Mouse (Mus musculus) adipocyte (in vitro differentiated cells): ENCODE results near the gene Dync1i1.
"Not testable (repeated sequence)": the region's sequence is repeated elsewhere in the genome, so short reads cannot be mapped to it uniquely, and the experiment has no call there.

ENCODE experiments used
- DNase-seq: peaks from one replicate; pipeline ENCODE4 v3.0.0-alpha.2; 2016; ENCODE audit warnings: low spot score

Gene Dync1i1

DNA sequence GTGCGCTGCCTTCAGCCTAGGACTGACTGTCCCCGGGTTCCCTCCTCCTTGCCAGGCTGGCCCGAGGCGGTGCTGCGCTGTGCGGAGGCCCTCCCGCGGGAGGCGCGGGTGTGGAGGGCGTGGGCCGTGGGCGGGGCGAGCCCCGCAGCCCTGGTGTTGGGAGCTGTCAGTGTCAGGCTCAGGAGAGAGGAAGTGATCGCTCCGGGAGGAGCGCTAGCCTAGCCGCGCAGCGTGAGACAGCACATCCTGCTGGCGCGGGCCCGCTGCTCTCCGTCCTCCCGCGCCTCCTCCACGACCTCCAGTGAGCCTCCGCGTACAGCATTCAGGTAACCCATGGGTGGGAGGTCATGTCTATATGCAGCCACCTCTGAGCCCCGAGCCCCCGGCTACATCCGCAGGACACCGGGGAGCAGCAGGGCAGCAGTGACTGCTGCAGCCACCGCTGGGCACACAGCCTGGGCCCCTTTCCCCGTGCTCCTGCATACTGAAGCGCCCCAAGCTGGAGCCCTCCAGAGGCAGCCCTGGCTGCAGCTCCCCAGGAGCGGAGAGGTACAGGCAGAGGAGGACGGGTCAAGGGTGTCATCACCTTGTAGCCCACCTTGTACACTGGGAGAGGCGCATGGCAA lies at the start of gene Dync1i1:
Gene Dync1i1, plus strand, starts transcription at position 29 of the 626 bp plus-strand sequence.
- no peak for DNase-seq

DNA sequence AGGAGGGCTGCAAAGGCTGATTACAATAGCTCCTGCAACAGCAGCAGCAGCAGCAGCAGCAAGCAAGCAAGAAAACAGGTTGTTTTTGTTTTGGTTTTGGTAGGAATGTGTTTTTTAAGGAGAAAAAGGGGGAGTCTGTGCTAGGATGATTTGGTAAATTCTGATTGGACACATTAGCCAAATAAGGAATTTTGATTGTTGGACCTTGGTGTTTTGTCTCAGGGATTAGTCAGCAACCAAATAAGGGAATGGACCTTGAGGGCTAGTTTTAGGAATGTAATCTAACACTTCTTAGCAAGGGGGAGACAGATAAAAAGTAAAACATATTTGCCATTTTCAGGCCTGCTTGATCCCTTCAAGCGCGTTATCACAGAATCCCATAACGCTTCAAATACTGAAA lies 45.7 kb upstream of the Dync1i1 start:
- no peak for DNase-seq

DNA sequence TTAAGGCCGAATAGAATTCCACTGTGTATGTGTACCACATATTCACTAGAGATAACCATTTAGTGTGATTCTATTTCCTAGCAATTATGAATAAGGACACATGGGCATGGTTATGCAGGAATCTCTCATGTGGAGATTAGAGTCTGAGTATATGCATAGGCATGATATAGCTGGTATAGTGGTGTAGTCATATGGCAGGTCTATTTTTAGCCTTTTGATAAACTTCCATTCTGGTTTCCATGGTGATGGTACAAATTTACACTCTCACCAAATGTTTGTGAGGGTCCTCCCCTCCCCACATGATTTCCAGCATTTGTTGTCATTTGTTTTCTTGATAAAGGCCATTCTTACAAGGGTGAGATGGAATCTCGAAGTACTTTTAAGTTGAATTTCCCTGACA lies 23.6 kb upstream of the Dync1i1 start:
- no peak for DNase-seq

DNA sequence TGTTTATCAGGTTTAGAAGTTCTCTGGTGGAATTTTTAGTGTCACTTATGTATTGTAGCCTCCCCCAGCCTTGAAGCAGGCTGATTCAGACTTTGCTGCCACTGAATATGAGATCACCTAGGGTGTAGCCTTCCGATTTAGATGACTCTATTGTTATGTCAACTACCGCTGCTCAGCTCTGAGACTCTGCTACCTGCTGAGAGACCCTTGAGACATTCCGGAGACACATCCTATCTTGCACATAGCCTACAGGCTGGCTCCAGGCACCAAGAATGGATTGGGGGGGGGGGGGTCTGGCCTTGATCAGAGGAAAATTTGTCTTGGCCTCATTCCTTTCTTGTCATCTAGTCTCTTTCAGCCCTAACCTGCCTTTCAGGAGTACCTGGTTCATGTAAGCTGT lies 17.5 kb upstream of the Dync1i1 start:
- DNase-seq = not testable (repeated sequence)

- DNase-seq = no peak
These were observed 15.3 kb upstream of the Dync1i1 start for GRCm38 (mm10) chr6:5710063-5710605.

- DNase-seq = no peak
These were observed 12.8 kb upstream of the Dync1i1 start for GRCm38 (mm10) chr6:5712620-5713019.

- no peak for DNase-seq
These were observed 10.3 kb upstream of the Dync1i1 start for GRCm38 (mm10) chr6:5715101-5715618.

DNA sequence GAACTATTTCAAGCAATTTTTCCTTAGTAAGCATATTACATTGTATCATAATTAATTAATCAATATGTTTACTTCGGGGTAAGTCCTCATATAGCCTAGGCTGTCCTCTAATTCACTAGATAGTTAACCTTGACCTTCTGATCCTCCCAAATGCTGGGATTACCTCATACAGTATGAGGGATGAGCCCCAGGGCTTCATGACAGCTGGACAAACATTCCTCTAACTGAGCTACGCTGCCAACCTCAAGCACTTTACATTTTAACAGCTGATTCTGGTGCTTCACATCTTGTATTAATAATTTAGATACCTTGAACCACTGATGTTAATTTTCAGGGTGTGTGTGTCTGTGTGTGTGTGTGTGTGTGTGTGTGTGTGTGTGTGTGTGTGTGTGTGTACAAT lies 6.5 kb upstream of the Dync1i1 start:
- no peak for DNase-seq

GRCm38 (mm10) chr6:5720716-5721115 lies 4.7 kb upstream of the Dync1i1 start:
- DNase-seq = not testable (repeated sequence)

DNA sequence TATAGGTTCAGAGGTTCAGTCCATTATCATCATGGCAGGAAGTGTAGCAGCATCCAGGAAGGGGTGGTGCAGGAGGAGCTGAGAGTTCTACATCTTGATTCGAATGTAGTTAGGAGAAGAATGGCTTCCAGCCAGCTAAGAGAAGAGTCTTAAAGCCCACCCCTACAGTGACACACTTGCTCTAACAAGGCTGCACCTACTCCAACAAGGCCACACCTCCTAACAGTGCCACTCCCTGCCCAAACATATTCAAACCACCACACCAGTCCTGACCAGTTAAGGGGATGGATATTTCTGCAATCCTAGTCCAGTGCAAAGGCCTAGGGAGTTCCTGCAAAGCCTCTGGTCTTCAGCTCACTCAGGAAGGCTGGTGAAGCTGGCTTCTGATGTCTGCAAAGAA lies 1.5 kb upstream of the Dync1i1 start:
- DNase-seq = no peak

DNA sequence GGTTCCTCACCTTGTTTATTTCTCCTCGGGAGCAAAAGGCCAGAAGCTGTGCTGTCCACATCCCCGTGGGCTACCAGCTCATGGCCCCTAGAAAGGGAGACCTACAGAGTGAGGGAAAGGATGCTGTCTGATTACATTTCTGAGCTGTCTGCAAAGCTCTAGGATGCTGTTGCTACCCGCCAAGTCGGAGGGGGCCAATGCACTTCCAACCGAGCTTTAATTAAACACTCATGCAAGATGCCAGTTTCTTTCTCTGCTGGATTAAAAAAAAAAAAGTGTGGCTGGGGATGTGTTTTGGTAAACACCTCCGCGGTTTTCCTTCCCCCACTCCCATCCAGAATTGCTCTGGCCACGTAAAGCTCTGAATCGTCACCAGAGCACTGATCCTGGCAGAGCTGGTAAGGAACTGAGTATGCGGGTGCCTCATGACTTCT lies 815 bp downstream of the Dync1i1 start:
- no peak for DNase-seq

DNA sequence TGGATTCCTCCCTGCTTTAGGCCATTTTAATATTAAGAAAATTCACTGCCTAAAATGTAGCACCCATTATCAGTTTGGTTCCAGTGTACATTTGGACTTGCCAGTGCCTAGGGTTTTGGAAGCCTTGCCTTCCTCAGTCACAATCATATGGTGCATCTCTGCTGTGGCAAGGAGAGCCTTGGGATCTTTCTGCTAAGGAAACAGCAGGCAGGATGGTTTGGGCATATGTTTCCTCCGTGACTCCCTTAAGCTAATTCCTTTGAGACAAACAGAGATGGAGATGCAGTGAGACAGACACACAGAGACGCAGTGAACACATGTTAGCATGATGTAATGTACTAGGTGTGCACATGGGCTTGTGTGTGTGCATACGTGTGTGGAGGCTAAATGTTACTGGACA lies 7.8 kb downstream of the Dync1i1 start:
- DNase-seq = no peak

DNA sequence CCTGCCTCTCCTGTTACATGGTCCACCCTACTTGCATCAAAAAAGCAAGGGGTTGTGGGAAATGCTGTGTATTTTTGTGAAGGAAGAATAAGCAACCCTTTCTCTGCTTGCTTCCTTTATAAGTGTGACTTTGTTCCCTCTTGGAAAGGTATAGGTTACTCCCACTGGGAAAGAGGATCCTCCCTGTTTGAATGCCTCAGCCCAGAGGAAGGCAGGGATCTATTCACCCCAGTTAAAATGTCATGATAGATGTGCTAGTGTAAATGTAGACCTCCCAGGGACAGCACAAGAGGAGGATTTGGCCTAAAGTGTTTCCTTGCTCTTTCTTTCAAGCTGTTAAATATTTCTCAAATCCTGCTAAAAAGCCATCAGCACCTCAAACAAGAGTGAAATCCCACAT lies 9.0 kb downstream of the Dync1i1 start:
- no peak for DNase-seq

GRCm38 (mm10) chr6:5734862-5735261 lies 9.4 kb downstream of the Dync1i1 start:
- no peak for DNase-seq

GRCm38 (mm10) chr6:5739711-5740110 lies 14.3 kb downstream of the Dync1i1 start:
- DNase-seq = no peak

DNA sequence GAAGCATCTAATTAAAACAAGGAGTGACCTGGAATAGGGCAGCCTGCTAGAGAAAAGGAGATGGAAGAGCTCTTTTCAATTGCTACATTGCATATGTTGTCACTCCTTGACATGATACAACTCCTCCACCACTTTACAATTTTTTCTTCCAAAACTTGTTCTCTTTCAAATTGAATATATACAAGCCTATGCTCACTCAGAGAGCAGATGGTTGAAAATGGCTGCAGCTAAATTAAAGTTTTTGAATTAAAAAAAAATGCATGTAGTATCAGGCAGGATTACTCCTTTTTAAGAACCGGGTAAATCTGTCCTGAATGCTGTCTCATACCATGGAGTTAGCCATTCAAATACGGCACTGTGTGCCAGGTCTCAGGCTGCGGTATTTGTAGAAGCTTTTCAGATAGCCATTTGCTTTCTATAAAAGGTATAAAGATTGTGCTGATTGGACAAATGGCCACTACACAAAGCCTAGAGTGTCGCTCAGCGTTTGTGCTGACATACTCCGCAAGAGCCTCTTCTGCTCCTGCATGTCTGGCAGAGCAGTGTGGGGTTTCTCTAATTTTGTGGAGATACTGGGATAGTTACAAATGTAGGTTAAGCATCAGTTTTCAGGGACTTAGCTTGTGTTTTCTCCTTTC lies 16.1 kb downstream of the Dync1i1 start:
- DNase-seq = no peak

GRCm38 (mm10) chr6:5750079-5750711 lies 24.8 kb downstream of the Dync1i1 start:
- no peak for DNase-seq

- no peak for DNase-seq
These were observed 26.7 kb downstream of the Dync1i1 start for GRCm38 (mm10) chr6:5752128-5752527.

DNA sequence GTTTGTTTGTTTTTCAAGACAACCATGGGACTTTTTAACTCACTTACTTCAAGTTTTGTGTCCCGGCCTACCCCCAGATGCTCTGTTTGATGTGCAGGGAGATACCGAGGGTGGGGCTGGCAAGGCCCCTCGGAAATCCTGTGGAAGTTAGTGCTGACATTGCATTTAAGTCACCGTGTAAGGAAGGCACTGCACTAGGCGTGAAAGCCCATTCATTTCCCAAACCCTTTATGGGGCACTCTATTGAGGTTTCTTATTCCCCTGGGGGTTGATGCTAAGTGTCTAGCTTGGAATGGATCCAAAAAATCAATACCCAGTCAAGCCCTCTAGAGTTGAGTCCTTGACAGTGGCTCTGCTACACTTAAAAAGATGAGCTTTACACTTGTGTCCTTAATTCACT lies 27.2 kb downstream of the Dync1i1 start:
- DNase-seq = no peak

GRCm38 (mm10) chr6:5756509-5757130 lies 31.2 kb downstream of the Dync1i1 start:
- no peak for DNase-seq

DNA sequence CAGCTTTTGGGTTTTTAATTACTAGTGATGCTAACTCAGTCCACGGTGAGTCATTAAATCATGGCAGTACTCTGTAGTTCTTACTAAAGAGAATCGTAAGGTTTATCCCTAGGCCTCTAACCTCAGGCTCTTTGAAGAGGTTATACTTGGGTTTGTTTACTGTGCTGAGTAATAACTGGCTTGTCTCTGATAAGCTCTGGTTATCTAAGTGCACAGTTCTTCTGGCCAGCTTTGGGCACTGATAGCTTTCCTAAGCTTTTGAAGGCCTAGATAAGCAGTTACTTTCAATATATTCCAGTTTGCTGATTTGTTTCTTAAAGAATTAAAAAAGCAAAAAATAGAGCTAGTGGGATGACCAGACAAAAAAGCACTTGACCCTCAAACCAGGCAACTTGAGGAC lies 37.5 kb downstream of the Dync1i1 start:
- no peak for DNase-seq

DNA sequence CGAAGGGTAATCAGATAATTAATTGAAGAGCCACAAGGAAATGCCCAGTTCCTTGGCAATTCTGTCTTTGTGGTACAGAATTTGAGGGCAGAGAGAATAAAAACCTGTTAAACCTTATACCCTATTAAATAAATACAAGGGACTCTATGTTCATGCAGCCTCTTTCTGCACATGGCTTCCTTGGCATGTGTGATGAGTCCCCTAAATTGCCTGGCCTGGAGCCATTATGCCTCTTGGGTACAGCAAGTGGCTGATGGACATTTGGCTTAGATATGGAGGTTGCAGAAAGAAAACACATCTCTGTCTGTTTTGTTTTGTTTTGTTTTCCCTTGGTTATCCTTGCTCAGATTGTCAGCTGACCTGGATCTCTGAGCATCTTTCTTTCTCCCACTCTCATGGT lies 43.1 kb downstream of the Dync1i1 start:
- DNase-seq = no peak

DNA sequence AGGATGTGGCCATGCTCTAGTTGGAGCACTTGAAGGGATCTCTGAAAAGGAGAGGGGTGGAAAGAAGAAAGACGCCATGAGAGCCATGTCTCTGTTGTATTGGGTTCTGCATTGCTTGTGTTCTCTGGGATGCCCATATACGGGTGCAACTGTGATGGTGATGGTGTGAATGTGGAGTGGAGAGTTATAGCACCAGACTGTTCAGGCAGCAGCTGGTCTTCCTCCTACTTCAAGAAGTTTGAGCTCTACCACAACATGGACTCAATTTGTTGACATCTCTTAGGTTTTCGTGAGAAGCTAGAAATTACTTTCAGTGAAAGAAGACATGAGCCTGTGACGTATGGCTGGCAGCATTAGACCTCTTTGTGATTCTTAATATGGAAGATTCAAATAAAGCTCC lies 44.8 kb downstream of the Dync1i1 start:
- DNase-seq = no peak
